Mouse (Mus musculus): ENCODE results near the gene Mapkbp1.

- TF ChIP-seq CTCF (IDR thresholded peaks at IDR 0.05; ENCODE audit: extremely low read depth, insufficient read depth, insufficient read length, insufficient replicate concordance) (no peak), POLR2A (IDR thresholded peaks at IDR 0.05; ENCODE audit: low read depth, low read length) (no peak)
These were observed 83.4 kb downstream of the Mapkbp1 start for GRCm38 (mm10) chr2:120055923-120056322.

All from spleen, adult 2 months (tissue).